Mouse (Mus musculus): ENCODE measurements at regions not wholly inside any gene's neighbourhood (a gene's known extent, or its start where the extent isn't known, plus 50 kb on each side); places are given as distances from the start of the nearest gene placed in this dataset.

DNA sequence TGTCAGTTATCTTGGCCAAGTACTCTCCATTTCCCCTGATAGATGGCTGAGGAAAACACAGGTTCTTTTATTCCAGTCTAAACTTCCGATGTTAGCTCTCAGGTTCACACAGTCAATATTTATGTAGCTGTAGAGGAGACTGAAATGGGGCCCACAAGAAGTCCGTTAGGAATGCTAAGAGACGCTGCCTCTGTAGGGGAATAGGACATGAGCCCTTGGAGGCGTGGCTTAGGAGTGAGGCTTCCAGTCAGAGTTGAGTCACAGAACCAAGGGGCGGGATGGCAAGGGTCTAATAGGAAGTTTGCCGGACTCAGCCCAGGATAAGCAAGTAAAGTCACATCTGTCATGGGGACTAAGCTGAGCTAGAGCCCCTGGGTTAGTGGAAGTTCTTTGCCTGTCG lies 150.5 kb downstream of the Bcl11b start:
- Histone ChIP-seq H3K36me3 (ENCODE audit: control insufficient read depth, insufficient read depth, low read length) (no peaks in the 10 kb centered on the region), H3K27ac (ENCODE audit: insufficient read depth, low read depth, low read length) (no peak overlapping the region), H3K4me1 (ENCODE audit: control insufficient read depth, insufficient read depth, insufficient read length, low read length) (peaks cover 5% of the 10 kb centered on the region), H3K27me3 (ENCODE audit: control insufficient read depth, insufficient read depth, low read length) (no peaks in the 10 kb centered on the region), H3K4me3 (ENCODE audit: low read depth, low read length) (no peak overlapping the region)
- TF ChIP-seq CTCF (IDR thresholded peaks at IDR 0.05; ENCODE audit: extremely low read depth, insufficient read length, insufficient replicate concordance, low read depth, low read length) (no peak), POLR2A (IDR thresholded peaks at IDR 0.05; ENCODE audit: low read depth, low read length) (no peak)
- 74% methylated on average over 7 of the region's 7 CpGs for WGBS

DNA sequence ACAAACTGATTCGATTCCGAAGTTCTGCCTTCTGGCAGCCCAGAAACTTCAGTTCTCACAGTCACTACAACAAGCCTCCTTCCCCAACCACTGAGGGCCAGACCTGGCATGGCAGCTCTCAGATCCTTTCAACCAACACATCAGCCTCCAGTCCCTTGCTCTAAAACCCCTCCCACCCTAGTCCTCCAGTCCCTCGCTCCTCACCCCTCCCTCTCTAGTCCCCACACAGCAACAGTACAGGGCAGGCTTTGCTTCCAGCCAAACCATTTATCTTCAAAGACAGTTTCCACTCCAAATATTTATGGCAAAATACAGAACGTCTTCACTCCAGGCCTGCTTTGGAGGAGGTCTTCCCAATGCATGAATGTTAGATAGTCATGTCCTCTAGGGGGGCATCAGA lies 147.9 kb downstream of the Bcl11b start:
- Histone ChIP-seq H3K4me1 (ENCODE audit: control insufficient read depth, insufficient read depth, insufficient read length, low read length) (peaks cover 5% of the 10 kb centered on the region), H3K27ac (ENCODE audit: insufficient read depth, low read depth, low read length) (no peak overlapping the region), H3K4me3 (ENCODE audit: low read depth, low read length) (no peak overlapping the region), H3K36me3 (ENCODE audit: control insufficient read depth, insufficient read depth, low read length) (no peaks in the 10 kb centered on the region), H3K27me3 (ENCODE audit: control insufficient read depth, insufficient read depth, low read length) (no peaks in the 10 kb centered on the region)
- TF ChIP-seq CTCF (IDR thresholded peaks at IDR 0.05; ENCODE audit: extremely low read depth, insufficient read length, insufficient replicate concordance, low read depth, low read length) (no peak), POLR2A (IDR thresholded peaks at IDR 0.05; ENCODE audit: low read depth, low read length) (no peak)
- WGBS, result 85% methylated on average over 4 of the region's 4 CpGs

DNA sequence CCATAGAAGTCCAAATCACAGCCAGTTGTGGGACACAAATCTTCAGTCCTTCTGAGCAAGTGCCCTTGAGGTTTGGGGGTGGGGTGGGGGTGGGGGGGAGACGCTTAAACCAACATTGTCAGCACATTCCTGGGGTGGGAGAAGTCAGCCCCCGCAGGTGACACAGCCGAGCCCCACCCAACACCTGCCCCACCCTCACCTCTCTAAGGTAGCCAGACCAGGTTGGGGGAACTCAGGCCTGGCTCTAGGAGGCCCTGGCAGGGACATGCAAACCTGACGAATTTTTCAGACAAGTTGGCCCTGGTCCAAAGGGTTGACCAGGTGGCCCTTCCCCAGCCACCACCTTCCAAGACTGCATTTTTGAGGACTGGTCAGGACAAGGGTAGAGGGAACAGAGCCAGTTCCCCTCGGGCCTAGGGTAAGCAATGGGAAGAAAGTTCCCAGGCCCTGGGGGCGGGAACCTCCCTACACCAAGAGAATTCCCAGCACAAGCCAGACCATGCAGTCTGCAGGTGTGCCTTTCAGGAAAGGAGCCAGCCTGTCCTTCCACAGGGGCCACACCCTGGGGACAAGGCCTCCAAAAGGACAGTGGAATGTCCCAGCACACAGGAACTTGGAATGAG lies 146.9 kb downstream of the Bcl11b start:
- Histone ChIP-seq H3K4me1 (ENCODE audit: control insufficient read depth, insufficient read depth, insufficient read length, low read length) (peaks cover 5% of the 10 kb centered on the region), H3K4me3 (ENCODE audit: low read depth, low read length) (no peak overlapping the region), H3K36me3 (ENCODE audit: control insufficient read depth, insufficient read depth, low read length) (no peaks in the 10 kb centered on the region), H3K27me3 (ENCODE audit: control insufficient read depth, insufficient read depth, low read length) (no peaks in the 10 kb centered on the region), H3K27ac (ENCODE audit: insufficient read depth, low read depth, low read length) (no peak overlapping the region)
- WGBS, result 27% methylated on average over 6 of the region's 6 CpGs
- no peak for TF ChIP-seq POLR2A (IDR thresholded peaks at IDR 0.05; ENCODE audit: low read depth, low read length)

DNA sequence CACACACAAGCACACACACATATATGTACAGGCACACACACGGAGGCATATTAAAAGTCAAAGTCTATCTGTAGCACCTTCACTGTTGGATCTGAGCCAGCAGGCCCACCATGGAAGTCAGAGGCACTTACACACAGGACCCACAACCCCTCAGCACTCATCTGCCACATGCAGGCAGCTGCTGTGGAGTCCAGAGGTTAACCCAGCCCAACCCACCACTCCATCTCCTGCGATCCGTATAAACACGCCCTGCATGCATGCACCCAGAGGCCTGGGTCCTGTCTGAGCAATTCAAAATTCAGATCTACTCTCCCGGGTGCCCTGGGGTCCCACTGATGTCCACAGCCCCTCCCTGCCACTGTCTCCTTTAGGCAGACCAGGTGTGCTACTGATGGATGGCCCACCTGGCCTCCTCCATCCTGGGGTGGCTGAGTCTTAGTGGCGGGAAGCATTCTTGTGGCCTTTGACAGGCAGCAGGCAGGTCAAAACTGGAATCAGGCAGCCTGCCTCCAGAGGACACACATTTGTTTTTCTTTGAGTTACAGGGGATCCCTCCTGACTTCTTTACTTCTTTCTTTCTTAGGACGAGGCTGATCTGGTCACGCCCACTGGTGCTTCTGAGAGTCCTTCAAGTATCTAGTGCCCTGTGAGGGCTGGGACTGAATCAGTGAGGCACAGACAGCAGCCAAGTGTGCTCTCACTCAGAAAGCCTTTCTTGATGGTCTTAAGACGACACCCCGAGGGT lies 144.7 kb downstream of the Bcl11b start:
- Histone ChIP-seq H3K27me3 (ENCODE audit: control insufficient read depth, insufficient read depth, low read length) (no peaks in the 10 kb centered on the region), H3K27ac (ENCODE audit: insufficient read depth, low read depth, low read length) (no peak overlapping the region), H3K4me3 (ENCODE audit: low read depth, low read length) (no peak overlapping the region), H3K4me1 (ENCODE audit: control insufficient read depth, insufficient read depth, insufficient read length, low read length) (peaks cover 5% of the 10 kb centered on the region), H3K36me3 (ENCODE audit: control insufficient read depth, insufficient read depth, low read length) (no peaks in the 10 kb centered on the region)
- 53% methylated on average over 10 of the region's 10 CpGs for WGBS
- no peak for TF ChIP-seq POLR2A (IDR thresholded peaks at IDR 0.05; ENCODE audit: low read depth, low read length)
- no peak for TF ChIP-seq CTCF (IDR thresholded peaks at IDR 0.05; ENCODE audit: extremely low read depth, insufficient read length, insufficient replicate concordance, low read depth, low read length)

DNA sequence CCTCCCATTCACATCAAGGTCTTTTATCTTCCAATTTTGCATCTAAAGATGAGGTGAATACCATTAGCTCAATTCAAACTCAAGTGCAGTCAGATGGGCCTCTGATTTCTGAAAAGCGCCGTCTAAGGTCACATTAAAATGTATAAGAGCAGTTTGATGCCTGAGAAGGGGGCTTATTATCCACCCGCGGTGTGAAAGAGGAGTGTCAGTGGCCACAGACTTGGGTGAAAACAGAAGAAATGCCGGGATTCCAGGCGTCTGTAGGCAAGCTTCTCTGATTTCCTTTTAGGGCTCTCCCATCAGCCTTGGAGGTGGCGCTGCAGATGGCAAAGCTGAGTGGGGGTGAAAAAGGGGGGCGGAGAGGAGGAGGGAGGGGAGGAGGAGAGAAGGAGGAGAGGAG lies 143.7 kb downstream of the Bcl11b start:
- Histone ChIP-seq H3K27ac (ENCODE audit: insufficient read depth, low read depth, low read length) (no peak overlapping the region), H3K36me3 (ENCODE audit: control insufficient read depth, insufficient read depth, low read length) (no peaks in the 10 kb centered on the region), H3K27me3 (ENCODE audit: control insufficient read depth, insufficient read depth, low read length) (no peaks in the 10 kb centered on the region), H3K4me3 (ENCODE audit: low read depth, low read length) (no peak overlapping the region), H3K4me1 (ENCODE audit: control insufficient read depth, insufficient read depth, insufficient read length, low read length) (peaks cover 5% of the 10 kb centered on the region)
- WGBS, result 60% methylated on average over 8 of the region's 8 CpGs
- TF ChIP-seq CTCF (IDR thresholded peaks at IDR 0.05; ENCODE audit: extremely low read depth, insufficient read length, insufficient replicate concordance, low read depth, low read length) (no peak), POLR2A (IDR thresholded peaks at IDR 0.05; ENCODE audit: low read depth, low read length) (no peak)

GRCm38 (mm10) chr12:107860358-107860757 lies 143.0 kb downstream of the Bcl11b start:
- H3K27me3 ChIP-seq (ENCODE audit: control insufficient read depth, insufficient read depth, low read length), result no peaks in the 10 kb centered on the region
- no peak overlapping the region for H3K4me3 ChIP-seq (ENCODE audit: low read depth, low read length)
- H3K4me1 ChIP-seq (ENCODE audit: control insufficient read depth, insufficient read depth, insufficient read length, low read length), result peaks cover 5% of the 10 kb centered on the region
- 74% methylated on average over 6 of the region's 6 CpGs for WGBS
- no peak overlapping the region for H3K27ac ChIP-seq (ENCODE audit: insufficient read depth, low read depth, low read length)
- TF ChIP-seq CTCF (IDR thresholded peaks at IDR 0.05; ENCODE audit: extremely low read depth, insufficient read length, insufficient replicate concordance, low read depth, low read length) (no peak), POLR2A (IDR thresholded peaks at IDR 0.05; ENCODE audit: low read depth, low read length) (no peak)
- no peaks in the 10 kb centered on the region for H3K36me3 ChIP-seq (ENCODE audit: control insufficient read depth, insufficient read depth, low read length)

All from small intestine, adult 2 months (tissue).